Mouse (Mus musculus) small intestine, adult 2 months (tissue): ENCODE data around the gene Hoxd10.

ENCODE experiments used
- CTCF ChIP-seq: fragments of 200-500 bp; IDR thresholded peaks from 2 replicates; pipeline ENCODE4 v1.5.1; 2012; ENCODE audit warnings: low read depth, mild to moderate bottlenecking, control low read depth, inconsistent platforms, low read length, moderate library complexity, mixed read lengths; ENCODE audit not compliant: insufficient replicate concordance, insufficient read length; ENCODE audit errors: extremely low read depth
- POLR2A ChIP-seq: fragments of 200-500 bp; IDR thresholded peaks from 2 replicates; pipeline ENCODE4 v1.6.1; 2012; ENCODE audit warnings: low read depth, mild to moderate bottlenecking, control low read depth, inconsistent platforms, low read length, moderate library complexity

- no peak for TF ChIP-seq POLR2A
- no peak for TF ChIP-seq CTCF
Measured at GRCm38 (mm10) chr2:74670632-74671188, 21.0 kb upstream of the Hoxd10 start.
